Mouse (Mus musculus): Measurements from ENCODE around the gene Trove2.

GRCm38 (mm10) chr1:143727701-143728445 is 49.0 kb downstream of the Trove2 start:
- TF ChIP-seq POLR2A (IDR thresholded peaks at IDR 0.05; ENCODE audit: control insufficient read depth, extremely low read depth, insufficient read depth, low read length, poor library complexity): no peak
- no peak for TF ChIP-seq CTCF (IDR thresholded peaks at IDR 0.05; ENCODE audit: borderline replicate concordance, control insufficient read depth, extremely low read depth, insufficient read depth, low read length, poor library complexity)
